Mouse (Mus musculus) neural tube, embryonic 11.5 days (tissue): ENCODE measurements around the gene Ckap5. TPM values are rescaled to one million over a fixed set of nuclear protein-coding genes. Genes with fewer than 3 reads are reported as not detected.
"Not testable (repeated sequence)": the region's sequence is repeated elsewhere in the genome, so short reads cannot be mapped to it uniquely, and the experiment has no call there.

Experiments
- ATAC-seq: fragments of 200-750 bp; cut with Nextera tagmentation; 2 replicates; pipeline ENCODE4 v1.8.0; 2017; ENCODE audit warnings: moderate number of reproducible peaks, mild to moderate bottlenecking, moderate TSS enrichment, moderate library complexity; ENCODE audit not compliant: insufficient read depth, low FRiP score, low TSS enrichment
- DNase-seq: peaks from one replicate; pipeline ENCODE4 v3.0.0-alpha.2; 2015; ENCODE audit warnings: low spot score
- H3K27ac ChIP-seq: fragments of 300-500 bp; sonication (generic); 2 replicates; pipeline ENCODE4 v1.5.1; 2014; ENCODE audit warnings: low read depth, mild to moderate bottlenecking, low read length
- H3K27me3 ChIP-seq: fragments of 300-500 bp; sonication (generic); 2 replicates; pipeline ENCODE4 v1.6.1; 2014; ENCODE audit warnings: mild to moderate bottlenecking, low read length, mixed read lengths; ENCODE audit not compliant: control insufficient read depth, insufficient read depth
- H3K36me3 ChIP-seq: fragments of 300-500 bp; sonication (generic); 2 replicates; pipeline ENCODE4 v1.6.1; 2014; ENCODE audit warnings: mild to moderate bottlenecking, low read length, moderate library complexity, mixed read lengths; ENCODE audit not compliant: control insufficient read depth, insufficient read depth
- H3K4me1 ChIP-seq: fragments of 300-500 bp; sonication (generic); 2 replicates; pipeline ENCODE4 v1.6.1; 2014; ENCODE audit warnings: low read length, mixed read lengths; ENCODE audit not compliant: control insufficient read depth, insufficient read depth
- H3K4me2 ChIP-seq: fragments of 300-500 bp; sonication (generic); 2 replicates; pipeline ENCODE4 v1.6.1; 2014; ENCODE audit warnings: low read depth, mild to moderate bottlenecking, moderate library complexity
- H3K4me3 ChIP-seq: fragments of 300-500 bp; sonication (generic); 2 replicates; pipeline ENCODE4 v1.5.1; 2014; ENCODE audit warnings: low read depth, low read length
- H3K9ac ChIP-seq: fragments of 300-500 bp; sonication (generic); 2 replicates; pipeline ENCODE4 v1.6.1; 2014; ENCODE audit warnings: mild to moderate bottlenecking, low read length
- H3K9me3 ChIP-seq: fragments of 300-500 bp; sonication (generic); 2 replicates; pipeline ENCODE4 v1.6.1; 2016; ENCODE audit warnings: low read length; ENCODE audit not compliant: control insufficient read depth
- WGBS: fragments of 180-500 bp; shearing (Covaris S2); extraction: QIAGEN DNeasy Blood & Tissue Kit; methylation state at CpG from one replicate; pipeline ENCODE4 v1.1.7; 2014; 5-methylcytosine and 5-hydroxymethylcytosine counted together
- polyA plus RNA-seq: library from polyadenylated mRNA; unstranded; fragments of >200 nt; fragmentation: Nextera tagmentation; extraction: Ambion mirVana; gene quantifications from 2 replicates; pipeline ENCODE4 v1.2.1, GENCODE M21; 2014

Gene Ckap5
- polyA plus RNA-seq: 131 TPM in 2 replicates

- ATAC-seq: peak; percentile 99
- Histone ChIP-seq H3K27me3 (no peaks in the 10 kb centered on the region), H3K4me1 (no peaks in the 10 kb centered on the region), H3K27ac (peak within 1 kb of the TSS; percentile 77), H3K4me3 (peak within 1 kb of the TSS; percentile 98), H3K9me3 (no peaks in the 10 kb centered on the region), H3K9ac (peak within 1 kb of the TSS; percentile 96), H3K4me2 (peak within 1 kb of the TSS; percentile 47), H3K36me3 (peaks cover 3% of the 10 kb centered on the region; the same call in 1 of the 2 replicates)
- WGBS: 1% methylated on average over 60 of the region's 64 CpGs
- DNase-seq: peak; percentile 93
Measured at GRCm38 (mm10) chr2:91526294-91527146, at the start of gene Ckap5. Ckap5 (plus strand) TSS chr2:91526762.

GRCm38 (mm10) chr2:91476841-91477240 lies 49.7 kb upstream of the Ckap5 start:
- H3K36me3 ChIP-seq: peaks cover 15% of the 10 kb centered on the region
- no peak overlapping the region for H3K27ac ChIP-seq
- ATAC-seq (no peak), DNase-seq (no peak)
- H3K9ac ChIP-seq: no peak overlapping the region
- H3K27me3 ChIP-seq: no peaks in the 10 kb centered on the region
- no peak overlapping the region for H3K4me2 ChIP-seq
- 88% methylated on average over 7 of the region's 7 CpGs for WGBS
- no peaks in the 10 kb centered on the region for H3K9me3 ChIP-seq
- H3K4me1 ChIP-seq: no peaks in the 10 kb centered on the region
- H3K4me3 ChIP-seq: no peak overlapping the region

- 96% methylated on average over 9 of the region's 9 CpGs for WGBS
- Histone ChIP-seq H3K4me1 (no peaks in the 10 kb centered on the region), H3K27ac (no peak overlapping the region), H3K36me3 (peaks cover 6% of the 10 kb centered on the region), H3K4me2 (no peak overlapping the region), H3K27me3 (no peaks in the 10 kb centered on the region), H3K9ac (no peak overlapping the region), H3K4me3 (no peak overlapping the region), H3K9me3 (no peaks in the 10 kb centered on the region)
- no peak for DNase-seq
- no peak for ATAC-seq
Measured at GRCm38 (mm10) chr2:91480399-91480801, 46.2 kb upstream of the Ckap5 start.

- peak; percentile 67; the same call in 1 of the 2 replicates for ATAC-seq
- Histone ChIP-seq H3K27ac (no peak overlapping the region), H3K36me3 (peaks cover 6% of the 10 kb centered on the region), H3K4me1 (no peaks in the 10 kb centered on the region), H3K4me2 (no peak overlapping the region), H3K9ac (no peak overlapping the region), H3K9me3 (no peaks in the 10 kb centered on the region), H3K4me3 (no peak overlapping the region), H3K27me3 (no peaks in the 10 kb centered on the region)
- peak; percentile 47 for DNase-seq
- WGBS: 78% methylated on average over 6 of the region's 6 CpGs
Measured at GRCm38 (mm10) chr2:91480805-91481514, 45.6 kb upstream of the Ckap5 start.

- no peak overlapping the region for H3K27ac ChIP-seq
- no peak overlapping the region for H3K4me2 ChIP-seq
- no peak overlapping the region for H3K9ac ChIP-seq
- no peak overlapping the region for H3K4me3 ChIP-seq
- H3K9me3 ChIP-seq: no peaks in the 10 kb centered on the region
- H3K4me1 ChIP-seq: no peaks in the 10 kb centered on the region
- WGBS: 84% methylated on average over 4 of the region's 4 CpGs
- H3K36me3 ChIP-seq: peaks cover 8% of the 10 kb centered on the region
- no peaks in the 10 kb centered on the region for H3K27me3 ChIP-seq
- no peak for DNase-seq
- ATAC-seq: no peak
Measured at GRCm38 (mm10) chr2:91484698-91485097, 41.9 kb upstream of the Ckap5 start.

- WGBS: 89% methylated on average over 6 of the region's 6 CpGs
- H3K9me3 ChIP-seq: no peaks in the 10 kb centered on the region
- no peak overlapping the region for H3K27ac ChIP-seq
- no peak overlapping the region for H3K9ac ChIP-seq
- H3K27me3 ChIP-seq: no peaks in the 10 kb centered on the region
- H3K4me1 ChIP-seq: no peaks in the 10 kb centered on the region
- ATAC-seq: no peak
- peaks cover 11% of the 10 kb centered on the region for H3K36me3 ChIP-seq
- H3K4me2 ChIP-seq: no peak overlapping the region
- H3K4me3 ChIP-seq: no peak overlapping the region
- DNase-seq: no peak
Measured at GRCm38 (mm10) chr2:91485256-91485655, 41.3 kb upstream of the Ckap5 start.

DNA sequence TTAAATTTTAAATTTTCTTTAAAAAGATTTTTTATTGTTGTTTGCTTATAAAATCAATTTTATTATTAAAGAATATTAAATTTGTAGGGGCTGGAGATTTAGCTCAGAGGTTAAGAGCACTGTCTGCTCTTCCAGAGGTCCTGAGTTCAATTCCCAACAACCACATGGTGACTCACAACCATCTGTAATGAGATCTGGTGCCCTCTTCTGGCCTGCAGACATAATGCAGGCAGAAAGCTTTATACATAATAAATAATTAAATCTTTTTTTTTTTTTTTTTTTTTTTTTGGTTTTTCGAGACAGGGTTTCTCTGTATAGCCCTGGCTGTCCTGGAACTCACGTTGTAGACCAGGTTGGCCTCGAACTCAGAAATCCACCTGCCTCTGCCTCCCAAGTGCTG lies 39.3 kb upstream of the Ckap5 start:
- not testable (repeated sequence) for H3K9ac ChIP-seq, H3K4me1 ChIP-seq, H3K4me3 ChIP-seq, H3K27me3 ChIP-seq, H3K4me2 ChIP-seq, H3K27ac ChIP-seq, H3K9me3 ChIP-seq, ATAC-seq, DNase-seq
- peaks cover 12% of the 10 kb centered on the region for H3K36me3 ChIP-seq
- WGBS: 90% methylated on average over 1 of the region's 3 CpGs

- no peak for ATAC-seq
- H3K9me3 ChIP-seq: no peaks in the 10 kb centered on the region
- DNase-seq: no peak
- no peak overlapping the region for H3K4me2 ChIP-seq
- no peak overlapping the region for H3K4me3 ChIP-seq
- no peak overlapping the region for H3K27ac ChIP-seq
- H3K36me3 ChIP-seq: peaks cover 21% of the 10 kb centered on the region
- no peaks in the 10 kb centered on the region for H3K27me3 ChIP-seq
- H3K4me1 ChIP-seq: no peaks in the 10 kb centered on the region
- H3K9ac ChIP-seq: no peak overlapping the region; the same call in 1 of the 2 replicates
- WGBS: 95% methylated on average over 12 of the region's 12 CpGs
Measured at GRCm38 (mm10) chr2:91492071-91492635, 34.4 kb upstream of the Ckap5 start.
